Mouse (Mus musculus): ENCODE measurements around the gene Rbm3. TPM values are rescaled to one million over a fixed set of nuclear protein-coding genes. Genes with fewer than 3 reads are reported as not detected.

Gene Rbm3
- polyA plus RNA-seq, 1 experiment from 2014 or later = 285 TPM

GRCm38 (mm10) chrX:8164471-8164870 lies 18.8 kb upstream of the Rbm3 start:
- Histone ChIP-seq H3K27ac (no peak overlapping the region), H3K4me2 (no peak overlapping the region), H3K4me1 (no peaks in the 10 kb centered on the region), H3K36me3 (replicated peaks) (no peaks in the 10 kb centered on the region), H3K9ac (no peak overlapping the region), H3K4me3 (no peak overlapping the region), H3K9me3 (no peaks in the 10 kb centered on the region), H3K27me3 (replicated peaks) (no peaks in the 10 kb centered on the region)
- WGBS = 90% methylated on average over 4 of the region's 4 CpGs
- no peak for ATAC-seq (replicated peaks)

GRCm38 (mm10) chrX:8163076-8163475 lies 17.4 kb upstream of the Rbm3 start:
- H3K4me2 ChIP-seq = no peak overlapping the region
- H3K9me3 ChIP-seq = no peaks in the 10 kb centered on the region
- H3K4me3 ChIP-seq = no peak overlapping the region
- H3K27me3 ChIP-seq (replicated peaks) = no peaks in the 10 kb centered on the region
- H3K9ac ChIP-seq = no peak overlapping the region
- no peaks in the 10 kb centered on the region for H3K36me3 ChIP-seq (replicated peaks)
- ATAC-seq (replicated peaks) = no peak
- WGBS = 89% methylated on average over 5 of the region's 5 CpGs
- no peak overlapping the region for H3K27ac ChIP-seq
- H3K4me1 ChIP-seq = no peaks in the 10 kb centered on the region

- no peak for ATAC-seq (replicated peaks)
- 74% methylated on average over 7 of the region's 7 CpGs for WGBS
- no peaks in the 10 kb centered on the region for H3K9me3 ChIP-seq
- no peaks in the 10 kb centered on the region; the same call in 1 of the 2 replicates for H3K36me3 ChIP-seq (replicated peaks)
- H3K27ac ChIP-seq = no peak overlapping the region
- H3K27me3 ChIP-seq (replicated peaks) = no peaks in the 10 kb centered on the region
- H3K4me3 ChIP-seq = peak overlapping the region; percentile 64
- H3K4me1 ChIP-seq = peaks cover 10% of the 10 kb centered on the region
- 0 out of 2 replicates have a peak overlapping the region, but pooled peaks have one; percentile 81 for H3K9ac ChIP-seq
- H3K4me2 ChIP-seq = peak overlapping the region; percentile 68
Observed at GRCm38 (mm10) chrX:8143750-8144149, 1.9 kb downstream of the Rbm3 start.

GRCm38 (mm10) chrX:8142948-8143347 lies 2.7 kb downstream of the Rbm3 start:
- no peaks in the 10 kb centered on the region for H3K9me3 ChIP-seq
- no peak for ATAC-seq (replicated peaks)
- H3K4me2 ChIP-seq = no peak overlapping the region
- 85% methylated on average over 7 of the region's 7 CpGs for WGBS
- H3K9ac ChIP-seq = no peak overlapping the region
- no peak overlapping the region for H3K4me3 ChIP-seq
- H3K4me1 ChIP-seq = peaks cover 10% of the 10 kb centered on the region
- H3K27ac ChIP-seq = no peak overlapping the region
- no peaks in the 10 kb centered on the region for H3K27me3 ChIP-seq (replicated peaks)
- H3K36me3 ChIP-seq (replicated peaks) = no peaks in the 10 kb centered on the region; the same call in 1 of the 2 replicates

GRCm38 (mm10) chrX:8141058-8141457 lies 4.6 kb downstream of the Rbm3 start:
- no peaks in the 10 kb centered on the region; the same call in 1 of the 2 replicates for H3K36me3 ChIP-seq (replicated peaks)
- no peak overlapping the region for H3K27ac ChIP-seq
- no peak for ATAC-seq (replicated peaks)
- H3K4me2 ChIP-seq = no peak overlapping the region
- no peak overlapping the region for H3K9ac ChIP-seq
- no peak overlapping the region for H3K4me3 ChIP-seq
- WGBS = 73% methylated on average over 3 of the region's 3 CpGs
- no peaks in the 10 kb centered on the region for H3K27me3 ChIP-seq (replicated peaks)
- H3K9me3 ChIP-seq = no peaks in the 10 kb centered on the region
- peaks cover 10% of the 10 kb centered on the region for H3K4me1 ChIP-seq

GRCm38 (mm10) chrX:8140446-8140845 lies 5.2 kb downstream of the Rbm3 start:
- no peak overlapping the region for H3K4me2 ChIP-seq
- H3K36me3 ChIP-seq (replicated peaks) = no peaks in the 10 kb centered on the region; the same call in 1 of the 2 replicates
- no peaks in the 10 kb centered on the region for H3K27me3 ChIP-seq (replicated peaks)
- WGBS = 93% methylated on average over 2 of the region's 2 CpGs
- H3K4me3 ChIP-seq = no peak overlapping the region
- H3K4me1 ChIP-seq = peaks cover 10% of the 10 kb centered on the region
- no peak overlapping the region for H3K9ac ChIP-seq
- ATAC-seq (replicated peaks) = no peak
- H3K27ac ChIP-seq = no peak overlapping the region
- no peaks in the 10 kb centered on the region for H3K9me3 ChIP-seq

- Histone ChIP-seq H3K4me2 (no peak overlapping the region), H3K36me3 (replicated peaks) (no peaks in the 10 kb centered on the region; the same call in 1 of the 2 replicates), H3K4me3 (no peak overlapping the region), H3K9ac (no peak overlapping the region), H3K27ac (no peak overlapping the region), H3K4me1 (peaks cover 10% of the 10 kb centered on the region), H3K9me3 (no peaks in the 10 kb centered on the region), H3K27me3 (replicated peaks) (no peaks in the 10 kb centered on the region)
- 54% methylated on average over 1 of the region's 1 CpGs for WGBS
- ATAC-seq (replicated peaks) = no peak
Observed at GRCm38 (mm10) chrX:8139480-8139879, 6.2 kb downstream of the Rbm3 start.

GRCm38 (mm10) chrX:8135886-8136285 lies 9.8 kb downstream of the Rbm3 start:
- H3K4me3 ChIP-seq = no peak overlapping the region
- H3K4me2 ChIP-seq = no peak overlapping the region
- peaks cover 5% of the 10 kb centered on the region for H3K4me1 ChIP-seq
- no peak overlapping the region for H3K27ac ChIP-seq
- H3K9me3 ChIP-seq = no peaks in the 10 kb centered on the region
- WGBS = 61% methylated on average over 2 of the region's 2 CpGs
- ATAC-seq (replicated peaks) = no peak
- H3K27me3 ChIP-seq (replicated peaks) = no peaks in the 10 kb centered on the region
- H3K9ac ChIP-seq = no peak overlapping the region
- H3K36me3 ChIP-seq (replicated peaks) = no peaks in the 10 kb centered on the region

GRCm38 (mm10) chrX:8132017-8132976 lies 13.4 kb downstream of the Rbm3 start, which contains the start of gene Wdr13:
Gene Wdr13, minus strand, starts transcription at chrX:8132892.
- peak within 1 kb of the TSS; percentile 50 for H3K4me2 ChIP-seq
- H3K27me3 ChIP-seq (replicated peaks) = no peaks in the 10 kb centered on the region
- peak within 1 kb of the TSS; percentile 55 for H3K4me3 ChIP-seq
- 18% methylated on average over 39 of the region's 40 CpGs for WGBS
- H3K9ac ChIP-seq = peak within 1 kb of the TSS; percentile 54
- H3K4me1 ChIP-seq = peaks cover 5% of the 10 kb centered on the region
- peak; percentile 91 for ATAC-seq (replicated peaks)
- H3K36me3 ChIP-seq (replicated peaks) = no peaks in the 10 kb centered on the region; the same call in 1 of the 2 replicates
- H3K9me3 ChIP-seq = no peaks in the 10 kb centered on the region
- peak within 1 kb of the TSS; percentile 96 for H3K27ac ChIP-seq

GRCm38 (mm10) chrX:8131393-8131792 lies 14.3 kb downstream of the Rbm3 start:
- Histone ChIP-seq H3K27ac (peak overlapping the region; percentile 96; the same call in 1 of the 2 replicates), H3K36me3 (replicated peaks) (no peaks in the 10 kb centered on the region; the same call in 1 of the 2 replicates), H3K4me3 (peak overlapping the region; percentile 55), H3K4me1 (peaks cover 5% of the 10 kb centered on the region), H3K27me3 (replicated peaks) (no peaks in the 10 kb centered on the region), H3K9ac (no peak overlapping the region), H3K4me2 (peak overlapping the region; percentile 50), H3K9me3 (no peaks in the 10 kb centered on the region)
- WGBS = 91% methylated on average over 17 of the region's 17 CpGs
- ATAC-seq (replicated peaks) = 0 out of 2 replicates have a peak, but pooled peaks have one; percentile 10

GRCm38 (mm10) chrX:8125235-8125634 lies 20.4 kb downstream of the Rbm3 start:
- H3K27ac ChIP-seq = no peak overlapping the region
- H3K9me3 ChIP-seq = no peaks in the 10 kb centered on the region
- 83% methylated on average over 7 of the region's 7 CpGs for WGBS
- no peaks in the 10 kb centered on the region for H3K27me3 ChIP-seq (replicated peaks)
- H3K4me2 ChIP-seq = no peak overlapping the region
- no peaks in the 10 kb centered on the region for H3K4me1 ChIP-seq
- ATAC-seq (replicated peaks) = no peak
- H3K9ac ChIP-seq = no peak overlapping the region
- H3K4me3 ChIP-seq = no peak overlapping the region
- no peaks in the 10 kb centered on the region; the same call in 1 of the 2 replicates for H3K36me3 ChIP-seq (replicated peaks)

- Histone ChIP-seq H3K9ac (no peak overlapping the region), H3K36me3 (replicated peaks) (no peaks in the 10 kb centered on the region; the same call in 1 of the 2 replicates), H3K9me3 (no peaks in the 10 kb centered on the region), H3K4me2 (no peak overlapping the region), H3K4me1 (no peaks in the 10 kb centered on the region), H3K4me3 (no peak overlapping the region), H3K27ac (no peak overlapping the region), H3K27me3 (replicated peaks) (no peaks in the 10 kb centered on the region)
- WGBS = 83% methylated on average over 6 of the region's 6 CpGs
- ATAC-seq (replicated peaks) = no peak
Observed at GRCm38 (mm10) chrX:8123821-8124470, 21.7 kb downstream of the Rbm3 start.
